Comparison of ENCODE assay signal across 28 mouse cellular contexts in genomic region chr9:24341321-24341720, GRCm38 (mm10).
DNase-seq lines count a peak whose midpoint lies in the region; ATAC-seq and TF ChIP-seq lines count a peak whose summit lies in the region.
"Had no signal": no experiment of that assay in that cellular context is flagged by ENCODE, and none has a peak within 500 bp of the region (broad histone marks: within the 10 kb centered on the region; RNA-seq: fewer than 3 reads in every experiment).

No protein-coding gene starts in this region.

- no peak overlapping the region for H3K4me3 ChIP-seq in liver, postnatal 0 days (ENCODE audit: low read depth, low read length)
- no peak overlapping the region for H3K4me3 ChIP-seq in liver, embryonic 11.5 days (ENCODE audit: low read depth, low read length)
- H3K4me3 ChIP-seq: embryonic facial prominence, embryonic 15.5 days; forebrain, embryonic 15.5 days; heart, adult 2 months; heart, embryonic 13.5 days; hindbrain, embryonic 13.5 days; lung, embryonic 15.5 days; megakaryocyte, embryonic 14.5 days; midbrain, embryonic 13.5 days; stomach, embryonic 15.5 days had no signal

- H3K4me1 ChIP-seq in liver, postnatal 0 days (ENCODE audit: insufficient read depth): no peaks in the 10 kb centered on the region
- H3K4me1 ChIP-seq in liver, embryonic 11.5 days (replicated peaks; ENCODE audit: control insufficient read depth, insufficient read depth, low read length): no peaks in the 10 kb centered on the region
- H3K4me1 ChIP-seq: embryonic facial prominence, embryonic 15.5 days; forebrain, embryonic 15.5 days; heart, embryonic 13.5 days; hindbrain, embryonic 13.5 days; lung, embryonic 15.5 days; midbrain, embryonic 13.5 days; stomach, embryonic 15.5 days had no signal

- no peak for TF ChIP-seq CTCF in liver, postnatal 0 days (IDR thresholded peaks at IDR 0.05; ENCODE audit: low read depth)

- no peaks in the 10 kb centered on the region for H3K9me3 ChIP-seq in liver, postnatal 0 days (ENCODE audit: low read length)
- no peaks in the 10 kb centered on the region for H3K9me3 ChIP-seq in liver, embryonic 11.5 days (ENCODE audit: control insufficient read depth, low read length)
- H3K9me3 ChIP-seq: embryonic facial prominence, embryonic 15.5 days; forebrain, embryonic 15.5 days; heart, embryonic 13.5 days; hindbrain, embryonic 13.5 days; lung, embryonic 15.5 days; megakaryocyte, embryonic 14.5 days; midbrain, embryonic 13.5 days; stomach, embryonic 15.5 days had no signal

- no peaks in the 10 kb centered on the region for H3K27me3 ChIP-seq in liver, postnatal 0 days (ENCODE audit: insufficient read depth, low read length)
- H3K27me3 ChIP-seq in liver, embryonic 11.5 days (replicated peaks; ENCODE audit: control insufficient read depth, insufficient read depth, low read length): no peaks in the 10 kb centered on the region
- H3K27me3 ChIP-seq: embryonic facial prominence, embryonic 15.5 days; forebrain, embryonic 15.5 days; heart, embryonic 13.5 days; hindbrain, embryonic 13.5 days; lung, embryonic 15.5 days; midbrain, embryonic 13.5 days; stomach, embryonic 15.5 days had no signal

- whole genome bisulfite sequencing in liver, postnatal 0 days (ENCODE audit: insufficient replicate concordance): 45% methylated on average over 3 of the region's 3 CpGs
- WGBS in liver, embryonic 11.5 days: 65% methylated on average over 3 of the region's 3 CpGs

- no peak for ATAC-seq in cerebellum, adult (ENCODE audit: insufficient number of reproducible peaks, low FRiP score, low TSS enrichment)
- ATAC-seq in liver, postnatal 0 days: peak; percentile 48; the same call in 1 of the 2 replicates
- ATAC-seq in liver, embryonic 11.5 days (replicated peaks; ENCODE audit: low FRiP score): no peak
- no peak for ATAC-seq in monocyte, adult 5-6 weeks (replicated peaks; ENCODE audit: insufficient number of reproducible peaks, low FRiP score, low TSS enrichment, poor library complexity, severe bottlenecking)
- ATAC-seq: forebrain, embryonic 15.5 days; midbrain, embryonic 13.5 days had no signal

- TF ChIP-seq EP300 in liver, postnatal 0 days (IDR thresholded peaks at IDR 0.05; ENCODE audit: low read depth): no peak

- no peaks in the 10 kb centered on the region for H3K36me3 ChIP-seq in liver, postnatal 0 days (replicated peaks; ENCODE audit: insufficient read depth, low read length)
- no peaks in the 10 kb centered on the region for H3K36me3 ChIP-seq in liver, embryonic 11.5 days (ENCODE audit: control insufficient read depth, insufficient read depth, low read length)
- H3K36me3 ChIP-seq: embryonic facial prominence, embryonic 15.5 days; forebrain, embryonic 15.5 days; heart, embryonic 13.5 days; hindbrain, embryonic 13.5 days; lung, embryonic 15.5 days; midbrain, embryonic 13.5 days; stomach, embryonic 15.5 days had no signal

- peak; percentile 6 for DNase-seq in cerebellum, adult 11-12 months
- peak; percentile 34 for DNase-seq in layer of hippocampus, adult 11-12 months (ENCODE audit: low spot score)
- no peak for DNase-seq in layer of hippocampus, postnatal 14 days (ENCODE audit: low spot score in 2 of 2)
- no peak for DNase-seq in liver, postnatal 0 days
- no peak for DNase-seq in liver, embryonic 11.5 days (ENCODE audit: low spot score)
- peak; percentile 93 for DNase-seq in brain, adult 2 months (ENCODE audit: low read depth, low spot score)
- DNase-seq: adrenal gland, postnatal 14 days; cerebellum, postnatal 36 days; gastrocnemius, postnatal 36 days; heart, adult 2 months; heart, postnatal 36 days; kidney, adult 8-10 months; kidney, postnatal 10 days; lung, postnatal 36 days; right cerebral cortex, postnatal 4 days; thymus, adult 18-20 months; thymus, postnatal 36 days had no signal

- H3K9ac ChIP-seq in liver, postnatal 0 days (replicated peaks): no peak overlapping the region
- H3K9ac ChIP-seq in liver, embryonic 11.5 days (ENCODE audit: low read depth, low read length): no peak overlapping the region
- H3K9ac ChIP-seq: embryonic facial prominence, embryonic 15.5 days; forebrain, embryonic 15.5 days; heart, embryonic 13.5 days; hindbrain, embryonic 13.5 days; liver, embryonic 14.5 days; lung, embryonic 15.5 days; midbrain, embryonic 13.5 days; stomach, embryonic 15.5 days had no signal

- H3K4me2 ChIP-seq in liver, postnatal 0 days (ENCODE audit: low read depth, low read length): no peak overlapping the region
- H3K4me2 ChIP-seq in liver, embryonic 11.5 days: no peak overlapping the region
- H3K4me2 ChIP-seq: embryonic facial prominence, embryonic 15.5 days; forebrain, embryonic 15.5 days; heart, embryonic 13.5 days; hindbrain, embryonic 13.5 days; lung, embryonic 15.5 days; midbrain, embryonic 13.5 days; stomach, embryonic 15.5 days had no signal

- no peak overlapping the region for H3K27ac ChIP-seq in liver, postnatal 0 days (ENCODE audit: low read depth)
- no peak overlapping the region for H3K27ac ChIP-seq in liver, embryonic 11.5 days (ENCODE audit: low read depth, low read length)
- H3K27ac ChIP-seq: embryonic facial prominence, embryonic 15.5 days; forebrain, embryonic 15.5 days; heart, adult 2 months; heart, embryonic 13.5 days; hindbrain, embryonic 13.5 days; liver, embryonic 14.5 days; lung, embryonic 15.5 days; midbrain, embryonic 13.5 days; stomach, embryonic 15.5 days had no signal

Comparison
In these comparisons a context has a peak if more than half of its experiments do, and no peak if none do; other contexts are left out.
1. DNase-seq: peak in cerebellum, adult 11-12 months (single experiment), layer of hippocampus, adult 11-12 months (single experiment) and brain, adult 2 months (single experiment); none in layer of hippocampus, postnatal 14 days (0 of 2), liver, postnatal 0 days (single experiment) and liver, embryonic 11.5 days (single experiment).